Mouse (Mus musculus): ENCODE data around the gene Tex35. TPM values are rescaled to one million over a fixed set of nuclear protein-coding genes. Genes with fewer than 3 reads are reported as not detected.

Tex35 gene
- polyA plus RNA-seq (2014; fragmentation: Illumina TruSeq; extraction: RNeasy Lipid Tissue Mini Kit (QIAGEN cat#74804); ENCODE audit: insufficient read depth, low read depth, low replicate concordance): not detected

DNA sequence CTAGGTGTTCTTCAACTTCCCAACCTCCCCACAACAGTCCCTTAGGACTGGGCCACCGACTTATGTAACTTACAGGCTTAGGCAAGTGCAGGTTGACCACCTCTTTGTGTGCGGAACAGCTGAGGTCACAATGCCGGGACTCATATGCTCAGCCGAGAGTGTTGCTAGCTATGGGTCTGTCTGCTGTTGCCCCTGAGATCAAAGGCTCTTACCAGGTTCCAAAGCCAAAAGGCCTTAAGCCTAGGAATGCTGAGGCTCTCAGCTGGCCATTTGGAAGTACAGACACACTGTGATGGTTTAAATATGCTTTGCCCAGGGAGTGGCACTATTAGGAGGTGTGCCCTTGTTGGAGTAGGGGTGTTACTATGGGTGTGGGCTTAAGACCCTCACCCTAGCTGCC, at the start of gene Tex35:
Gene Tex35 (minus strand): TSS at position 101 of the 400 bp plus-strand sequence.

Other genes starting within 250 kb of the Tex35 start
- 6.7 TPM for gene Ralgps2, start 169.1 kb downstream of the Tex35 start, polyA plus RNA-seq (2014; fragmentation: Illumina TruSeq; extraction: RNeasy Lipid Tissue Mini Kit (QIAGEN cat#74804); ENCODE audit: insufficient read depth, low read depth, low replicate concordance)